Mouse (Mus musculus) right cerebral cortex, postnatal 10 days (tissue): ENCODE data around the gene Lrba.

Experiments
- DNase-seq, 2 experiments: peaks; one replicate each; pipeline ENCODE4 v3.0.0; 2021; ENCODE audit warnings: low spot score in 2 of 2

Gene Lrba

GRCm38 (mm10) chr3:86559635-86560034 lies 335.2 kb downstream of the Lrba start:
- no peak for DNase-seq

GRCm38 (mm10) chr3:86560281-86561022 lies 336.0 kb downstream of the Lrba start:
- DNase-seq: no peak

GRCm38 (mm10) chr3:86561023-86561344 lies 336.5 kb downstream of the Lrba start:
- DNase-seq: no peak

- DNase-seq: no peak
Observed at GRCm38 (mm10) chr3:86561396-86561795, 336.9 kb downstream of the Lrba start.

- DNase-seq: no peak
Observed at GRCm38 (mm10) chr3:86567312-86567711, 342.8 kb downstream of the Lrba start.

- no peak for DNase-seq
Observed at GRCm38 (mm10) chr3:86571518-86571917, 347.0 kb downstream of the Lrba start.

- DNase-seq: no peak
Observed at GRCm38 (mm10) chr3:86572519-86573244, 348.2 kb downstream of the Lrba start.

GRCm38 (mm10) chr3:86575312-86575711 lies 350.8 kb downstream of the Lrba start:
- DNase-seq: no peak

- DNase-seq: no peak
Observed at GRCm38 (mm10) chr3:86602284-86602683, 377.8 kb downstream of the Lrba start.

- DNase-seq: no peak
Observed at GRCm38 (mm10) chr3:86605775-86606174, 381.3 kb downstream of the Lrba start.

GRCm38 (mm10) chr3:86627008-86627743 lies 402.7 kb downstream of the Lrba start:
- no peak for DNase-seq

GRCm38 (mm10) chr3:86629379-86629778 lies 404.9 kb downstream of the Lrba start:
- DNase-seq: no peak

GRCm38 (mm10) chr3:86635464-86635863 lies 411.0 kb downstream of the Lrba start:
- DNase-seq: no peak

- no peak for DNase-seq
Observed at GRCm38 (mm10) chr3:86635940-86636339, 411.5 kb downstream of the Lrba start.

- no peak for DNase-seq
Observed at GRCm38 (mm10) chr3:86638552-86639348, 414.3 kb downstream of the Lrba start.

- DNase-seq: no peak
Observed at GRCm38 (mm10) chr3:86641393-86641792, 416.9 kb downstream of the Lrba start.

GRCm38 (mm10) chr3:86641796-86642195 lies 417.3 kb downstream of the Lrba start:
- DNase-seq: no peak

- DNase-seq: no peak
Observed at GRCm38 (mm10) chr3:86646771-86647170, 422.3 kb downstream of the Lrba start.

- peak in 1 of 2 experiments; percentile 29 for DNase-seq
Observed at GRCm38 (mm10) chr3:86651006-86651405, 426.5 kb downstream of the Lrba start.

GRCm38 (mm10) chr3:86659326-86659725 lies 434.8 kb downstream of the Lrba start:
- no peak for DNase-seq

GRCm38 (mm10) chr3:86664399-86664798 lies 439.9 kb downstream of the Lrba start:
- DNase-seq: no peak

GRCm38 (mm10) chr3:86668146-86668545 lies 443.7 kb downstream of the Lrba start:
- no peak for DNase-seq
